Mouse (Mus musculus): ENCODE results near the gene Sh3d19. TPM values are rescaled to one million over a fixed set of nuclear protein-coding genes. Genes with fewer than 3 reads are reported as not detected.

The Sh3d19 gene
- polyA plus RNA-seq, 1 experiment from 2014 or later: 8.6 TPM

Other genes with a start within 250 kb of the Sh3d19 start
- 0.21 and 0.39 TPM in 2 replicates for gene Fam160a1, start 153.8 kb upstream of the Sh3d19 start, polyA plus RNA-seq (2015; fragmentation: Nextera tagmentation; extraction: Ambion mirVana)
- gene Glt28d2, start 83.6 kb upstream of the Sh3d19 start, polyA plus RNA-seq (2015; fragmentation: Nextera tagmentation; extraction: Ambion mirVana): 0.18 and 0.25 TPM in 2 replicates
- 0.44 TPM in 1 of 2 replicates, not detected in the other for gene Gm37240, start 83.6 kb upstream of the Sh3d19 start, polyA plus RNA-seq (2015; fragmentation: Nextera tagmentation; extraction: Ambion mirVana)
- gene Prss48, start 31.4 kb downstream of the Sh3d19 start, polyA plus RNA-seq (2015; fragmentation: Nextera tagmentation; extraction: Ambion mirVana): not detected in 2 replicates
- gene Rps3a1, start 171.6 kb downstream of the Sh3d19 start, polyA plus RNA-seq (2015; fragmentation: Nextera tagmentation; extraction: Ambion mirVana): 746 and 778 TPM in 2 replicates

Data from neural tube, embryonic 13.5 days (tissue).